Mouse (Mus musculus): ENCODE data around the gene Dscam. TPM values are rescaled to one million over a fixed set of nuclear protein-coding genes. Genes with fewer than 3 reads are reported as not detected.
A peak's percentile ranks its signal among the peaks of the same experiment; 100 is the strongest.

Dscam gene
- polyA plus RNA-seq (2016; fragmentation: Nextera tagmentation; extraction: Ambion mirVana): 3.3 and 4.5 TPM in 2 replicates

DNA sequence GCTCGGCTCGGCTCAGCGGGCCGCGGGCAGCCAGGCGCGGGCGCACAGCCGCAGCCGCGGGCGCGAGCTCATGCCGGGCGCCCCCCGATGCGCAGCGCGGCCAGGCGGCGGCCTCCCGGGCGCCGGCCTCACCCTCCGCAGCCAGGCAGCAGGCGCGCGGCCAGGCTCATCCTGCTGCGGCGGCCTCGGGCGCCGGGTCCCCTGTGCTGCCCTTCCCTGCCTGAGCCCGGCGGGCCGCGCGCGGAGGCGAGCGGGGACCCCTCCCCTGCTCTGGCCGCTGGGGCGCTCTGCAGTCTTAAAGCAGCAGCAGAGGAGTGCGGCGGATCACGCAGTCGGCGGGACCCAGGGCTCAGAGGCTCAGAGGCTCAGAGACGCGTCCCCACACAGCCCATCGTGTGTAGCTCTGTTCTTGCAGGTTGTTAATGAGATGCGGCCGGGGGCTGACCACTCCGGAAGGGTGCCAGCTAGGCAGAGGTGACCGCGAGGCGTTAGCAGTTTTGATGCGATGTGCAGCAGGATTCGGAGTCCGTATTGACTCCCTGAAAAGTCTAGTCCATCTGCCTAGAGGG, at the start of gene Dscam:
TSS of gene Dscam (minus strand) at position 240 of the 569 bp plus-strand sequence.
- Histone ChIP-seq H3K36me3 (no peaks in the 10 kb centered on the region), H3K4me3 (peak within 1 kb of the TSS; percentile 65), H3K9me3 (replicated peaks) (no peaks in the 10 kb centered on the region), H3K27ac (peak within 1 kb of the TSS; percentile 91), H3K4me2 (replicated peaks) (peak within 1 kb of the TSS; percentile 84), H3K27me3 (peaks cover 53% of the 10 kb centered on the region), H3K4me1 (peaks cover 10% of the 10 kb centered on the region; the same call in 1 of the 2 replicates), H3K9ac (peak within 1 kb of the TSS; percentile 84)
- ATAC-seq (ENCODE audit: low FRiP score): peak; percentile 79
- under 1% methylated on average over 52 of the region's 60 CpGs for WGBS

DNA sequence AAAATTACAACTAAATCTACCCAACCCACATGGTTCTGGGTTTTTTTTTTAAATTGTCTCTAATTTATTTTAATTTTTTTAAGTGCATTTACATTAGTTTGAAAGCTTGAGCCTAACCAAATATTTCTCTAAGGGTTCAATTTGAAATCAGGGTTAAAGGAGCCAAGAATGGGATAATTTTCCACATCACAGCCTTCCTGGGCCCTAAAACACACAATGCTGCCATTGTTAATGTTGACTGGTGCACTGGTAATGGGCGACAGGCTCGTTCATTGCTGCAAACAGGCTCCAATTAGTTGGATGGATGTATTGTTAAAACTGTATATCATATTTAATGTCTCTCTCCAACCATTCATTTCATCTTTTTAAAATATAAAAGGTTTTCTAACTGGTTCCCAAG, 48.8 kb upstream of the Dscam start:
- H3K4me1 ChIP-seq: no peaks in the 10 kb centered on the region
- ATAC-seq (ENCODE audit: low FRiP score): no peak
- no peak overlapping the region for H3K4me3 ChIP-seq
- H3K4me2 ChIP-seq (replicated peaks): no peak overlapping the region
- no peak overlapping the region for H3K27ac ChIP-seq
- no peaks in the 10 kb centered on the region for H3K27me3 ChIP-seq
- no peak overlapping the region for H3K9ac ChIP-seq
- peaks cover 6% of the 10 kb centered on the region; the same call in 1 of the 2 replicates for H3K9me3 ChIP-seq (replicated peaks)
- no peaks in the 10 kb centered on the region for H3K36me3 ChIP-seq
- 63% methylated on average over 2 of the region's 2 CpGs for WGBS

DNA sequence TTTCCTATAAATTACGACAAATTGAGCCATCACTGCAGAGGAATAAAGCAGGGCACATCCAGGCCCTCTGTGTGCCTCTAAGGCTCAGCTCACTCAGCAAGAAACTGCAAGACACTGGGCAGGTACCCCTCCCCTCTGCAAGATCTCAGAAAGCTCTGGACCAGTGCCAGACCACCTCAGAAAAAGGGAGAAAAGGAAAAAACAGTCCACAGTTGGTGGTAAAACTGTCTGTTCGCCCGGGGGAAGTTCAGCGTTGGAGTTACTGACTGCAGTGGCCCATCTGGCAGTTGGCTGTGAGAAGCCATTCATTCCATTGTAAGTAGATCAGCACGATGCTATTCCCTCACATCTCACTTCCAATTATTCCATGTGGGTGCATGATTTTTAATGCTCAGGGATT, 39.4 kb upstream of the Dscam start:
- ATAC-seq (ENCODE audit: low FRiP score): no peak
- Histone ChIP-seq H3K9me3 (replicated peaks) (peaks cover 5% of the 10 kb centered on the region; the same call in 1 of the 2 replicates), H3K36me3 (no peaks in the 10 kb centered on the region), H3K4me2 (replicated peaks) (no peak overlapping the region), H3K27me3 (no peaks in the 10 kb centered on the region), H3K9ac (no peak overlapping the region), H3K4me3 (no peak overlapping the region), H3K27ac (no peak overlapping the region), H3K4me1 (no peaks in the 10 kb centered on the region)
- 57% methylated on average over 5 of the region's 5 CpGs for WGBS

DNA sequence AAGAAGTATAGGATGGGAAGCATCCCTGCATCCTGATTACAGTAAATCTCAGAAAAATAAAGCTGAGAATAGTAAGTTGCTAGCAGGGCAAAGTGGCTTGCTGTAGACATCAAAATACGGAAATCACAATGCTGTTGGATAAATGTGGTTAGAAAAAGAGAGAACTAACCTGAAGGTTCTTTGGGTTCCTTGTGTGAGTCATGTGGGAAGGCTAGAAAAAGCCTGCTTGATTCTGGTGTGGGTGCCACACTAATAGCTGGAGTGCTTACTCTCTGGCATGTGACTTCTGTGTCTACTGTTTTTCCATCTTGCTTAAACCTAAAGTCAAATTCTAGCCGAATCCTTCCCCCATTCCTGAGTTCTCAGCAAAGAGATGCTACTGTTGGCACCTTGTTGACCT, 37.7 kb upstream of the Dscam start:
- no peaks in the 10 kb centered on the region for H3K9me3 ChIP-seq (replicated peaks)
- no peak overlapping the region for H3K9ac ChIP-seq
- no peak overlapping the region for H3K27ac ChIP-seq
- no peak overlapping the region for H3K4me3 ChIP-seq
- no peaks in the 10 kb centered on the region for H3K36me3 ChIP-seq
- H3K4me1 ChIP-seq: no peaks in the 10 kb centered on the region
- no peak overlapping the region for H3K4me2 ChIP-seq (replicated peaks)
- ATAC-seq (ENCODE audit: low FRiP score): no peak
- WGBS: 82% methylated on average over 2 of the region's 2 CpGs
- no peaks in the 10 kb centered on the region for H3K27me3 ChIP-seq

DNA sequence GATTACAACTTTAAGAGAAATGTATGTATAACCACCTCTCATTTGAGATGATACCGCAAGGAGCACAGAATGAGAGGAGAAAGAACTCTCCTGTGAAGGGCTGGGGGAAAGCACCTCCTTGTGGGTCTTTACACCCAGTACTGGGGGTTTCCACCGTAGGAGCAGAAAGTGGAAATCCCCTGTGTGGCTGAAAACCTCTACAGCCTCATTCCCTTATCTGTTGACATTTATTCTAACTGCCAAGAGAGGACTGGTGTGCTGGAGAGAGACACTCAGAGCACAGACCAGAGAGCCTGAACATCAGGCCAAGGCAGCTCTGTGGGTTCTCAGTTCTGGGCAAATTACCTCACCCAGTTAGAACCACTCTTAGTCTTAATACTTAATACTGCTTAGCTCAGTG, 33.5 kb upstream of the Dscam start:
- H3K27ac ChIP-seq: no peak overlapping the region
- no peak for ATAC-seq (ENCODE audit: low FRiP score)
- no peaks in the 10 kb centered on the region for H3K36me3 ChIP-seq
- H3K9me3 ChIP-seq (replicated peaks): no peaks in the 10 kb centered on the region
- 78% methylated on average over 2 of the region's 2 CpGs for WGBS
- no peaks in the 10 kb centered on the region for H3K4me1 ChIP-seq
- H3K4me2 ChIP-seq (replicated peaks): no peak overlapping the region
- H3K27me3 ChIP-seq: no peaks in the 10 kb centered on the region
- H3K9ac ChIP-seq: no peak overlapping the region
- H3K4me3 ChIP-seq: no peak overlapping the region

DNA sequence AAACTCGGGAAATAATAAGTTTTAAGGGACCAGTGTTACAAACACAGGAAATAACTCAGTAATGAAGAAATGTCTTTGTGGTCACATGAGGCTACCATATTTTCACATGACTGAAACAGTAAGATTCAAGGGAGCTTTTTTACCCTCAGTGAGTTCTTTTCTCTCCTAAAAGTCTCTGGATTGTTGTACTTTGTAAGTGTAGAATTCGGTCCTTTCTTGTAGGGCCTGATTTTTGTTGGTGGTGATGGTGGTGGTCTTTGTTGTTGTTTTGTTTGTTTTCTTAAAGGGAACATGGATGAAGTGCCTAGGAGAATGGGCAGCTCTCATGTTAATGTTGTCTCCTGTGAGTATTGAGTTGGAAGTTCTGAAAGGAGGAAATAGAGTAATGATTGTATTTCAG, 33.0 kb upstream of the Dscam start:
- H3K4me2 ChIP-seq (replicated peaks): no peak overlapping the region
- H3K9me3 ChIP-seq (replicated peaks): no peaks in the 10 kb centered on the region
- ATAC-seq (ENCODE audit: low FRiP score): no peak
- 91% methylated on average over 2 of the region's 2 CpGs for WGBS
- H3K4me1 ChIP-seq: no peaks in the 10 kb centered on the region
- H3K27ac ChIP-seq: no peak overlapping the region
- no peaks in the 10 kb centered on the region for H3K36me3 ChIP-seq
- no peak overlapping the region for H3K9ac ChIP-seq
- no peak overlapping the region for H3K4me3 ChIP-seq
- H3K27me3 ChIP-seq: no peaks in the 10 kb centered on the region

DNA sequence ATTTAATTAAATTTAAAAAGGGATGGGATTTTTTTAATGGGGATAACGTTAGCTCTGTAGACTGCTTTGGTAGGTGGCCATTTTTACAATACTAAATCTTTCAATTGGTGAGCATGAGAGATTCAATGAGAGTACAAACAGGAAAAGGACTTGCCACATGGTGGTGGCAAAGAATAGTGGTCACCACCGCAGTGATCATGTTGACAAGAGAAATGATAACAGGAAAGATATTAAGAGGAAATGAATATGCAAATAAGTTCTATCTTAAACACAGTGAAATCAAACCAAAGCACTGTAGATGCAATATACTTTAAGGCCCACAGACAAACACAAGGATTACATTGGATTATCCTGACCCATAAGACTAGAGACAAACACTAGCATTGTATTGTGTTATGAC, 24.1 kb upstream of the Dscam start:
- H3K27me3 ChIP-seq: no peaks in the 10 kb centered on the region
- no peak overlapping the region for H3K9ac ChIP-seq
- WGBS: 76% methylated on average over 2 of the region's 2 CpGs
- no peaks in the 10 kb centered on the region for H3K9me3 ChIP-seq (replicated peaks)
- H3K36me3 ChIP-seq: no peaks in the 10 kb centered on the region
- no peak overlapping the region for H3K4me2 ChIP-seq (replicated peaks)
- no peak overlapping the region for H3K4me3 ChIP-seq
- H3K4me1 ChIP-seq: 0 out of 2 replicates have a peak, but pooled peaks cover 6% of the 10 kb centered on the region
- ATAC-seq (ENCODE audit: low FRiP score): no peak
- H3K27ac ChIP-seq: no peak overlapping the region

DNA sequence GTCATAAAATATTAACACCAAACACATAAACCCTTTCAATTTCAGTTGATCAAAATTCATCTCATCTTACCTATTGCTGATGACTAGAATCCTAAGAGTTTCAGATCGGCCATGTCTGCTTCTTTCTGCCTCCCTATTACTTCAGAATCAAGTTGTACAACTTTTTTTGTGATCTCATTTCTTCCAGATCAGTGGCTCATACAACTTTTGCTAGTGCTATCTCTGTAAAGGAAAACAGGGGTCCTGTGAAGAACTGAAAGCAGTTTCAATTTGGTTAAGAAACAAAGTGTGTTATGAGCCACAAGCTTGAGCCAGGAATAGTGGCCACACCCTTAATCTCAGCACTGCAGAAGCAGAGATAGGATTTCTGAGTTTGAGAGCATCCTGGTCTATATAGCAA, 23.6 kb upstream of the Dscam start:
- H3K4me2 ChIP-seq (replicated peaks): no peak overlapping the region
- H3K36me3 ChIP-seq: no peaks in the 10 kb centered on the region
- H3K9me3 ChIP-seq (replicated peaks): no peaks in the 10 kb centered on the region
- H3K9ac ChIP-seq: no peak overlapping the region
- ATAC-seq (ENCODE audit: low FRiP score): no peak
- H3K27ac ChIP-seq: no peak overlapping the region
- no peaks in the 10 kb centered on the region for H3K27me3 ChIP-seq
- no peak overlapping the region for H3K4me3 ChIP-seq
- H3K4me1 ChIP-seq: 0 out of 2 replicates have a peak, but pooled peaks cover 6% of the 10 kb centered on the region
- 91% methylated on average over 1 of the region's 1 CpGs for WGBS

DNA sequence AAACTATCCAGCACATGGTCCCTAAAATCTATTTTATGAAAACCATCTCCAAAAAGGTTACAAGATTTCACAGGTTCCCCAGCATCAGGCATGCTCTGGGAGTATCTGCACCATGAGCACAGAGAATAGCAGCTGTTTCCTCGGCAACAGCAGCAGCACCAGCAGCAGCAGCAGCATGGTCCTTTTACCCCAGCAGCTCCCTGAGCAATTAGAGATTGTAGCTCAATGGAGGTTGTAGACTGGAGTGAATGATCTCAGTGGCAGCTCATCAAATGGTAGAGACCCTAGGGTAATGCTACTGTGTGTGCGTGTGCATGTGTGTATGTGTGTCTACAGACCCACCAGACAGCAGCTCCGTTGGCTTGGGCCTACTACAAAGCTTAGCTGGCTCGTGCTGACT, 21.7 kb upstream of the Dscam start:
- WGBS: 72% methylated on average over 4 of the region's 4 CpGs
- no peaks in the 10 kb centered on the region for H3K36me3 ChIP-seq
- no peak overlapping the region for H3K4me3 ChIP-seq
- no peak for ATAC-seq (ENCODE audit: low FRiP score)
- 0 out of 2 replicates have a peak, but pooled peaks cover 6% of the 10 kb centered on the region for H3K4me1 ChIP-seq
- H3K4me2 ChIP-seq (replicated peaks): no peak overlapping the region
- no peak overlapping the region for H3K27ac ChIP-seq
- H3K9ac ChIP-seq: no peak overlapping the region
- H3K9me3 ChIP-seq (replicated peaks): no peaks in the 10 kb centered on the region
- H3K27me3 ChIP-seq: no peaks in the 10 kb centered on the region

DNA sequence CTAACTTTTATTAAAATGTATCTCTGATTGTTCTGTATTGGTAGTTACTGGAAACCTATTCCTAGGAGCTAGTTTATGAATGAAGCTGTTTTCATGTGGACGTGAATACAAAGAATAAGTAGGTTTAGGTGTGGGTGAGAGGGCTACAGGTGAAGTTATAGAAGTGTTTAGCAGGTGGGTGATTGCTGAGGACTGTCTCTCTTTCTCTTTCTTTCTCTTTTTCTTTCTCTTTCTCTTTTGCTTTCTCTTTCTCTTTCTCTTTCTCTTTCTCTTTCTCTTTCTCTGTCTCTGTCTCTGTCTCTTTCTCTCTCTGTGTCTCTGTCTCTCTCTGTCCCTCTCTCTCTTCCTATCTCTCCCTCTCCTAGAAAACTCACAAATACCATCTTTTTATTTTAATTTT, 20.1 kb upstream of the Dscam start:
- ATAC-seq (ENCODE audit: low FRiP score): no peak

DNA sequence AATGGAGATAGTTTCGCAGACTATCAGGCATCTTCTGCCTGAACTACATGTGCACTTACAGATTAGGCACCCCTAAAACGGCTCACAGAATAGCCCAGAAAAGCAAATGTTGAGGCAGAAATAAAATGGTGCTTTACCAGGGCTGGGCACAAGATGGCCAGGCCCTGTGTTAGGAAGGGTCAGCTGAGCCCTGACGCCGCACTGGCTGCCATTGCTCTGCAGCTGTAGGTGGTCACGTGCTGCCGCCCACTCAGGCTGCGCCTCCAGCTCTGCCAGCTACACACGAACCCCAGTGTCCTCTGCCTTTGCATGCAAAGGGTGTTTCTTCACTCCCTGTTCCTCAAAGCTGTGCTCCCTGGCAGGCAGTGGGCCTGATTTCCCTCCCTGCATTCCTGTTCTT, 948 bp upstream of the Dscam start:
- H3K4me1 ChIP-seq: peaks cover 7% of the 10 kb centered on the region; the same call in 1 of the 2 replicates
- WGBS: 47% methylated on average over 8 of the region's 8 CpGs
- no peak overlapping the region for H3K9ac ChIP-seq
- H3K36me3 ChIP-seq: no peaks in the 10 kb centered on the region
- peak overlapping the region; percentile 84; the same call in 1 of the 2 replicates for H3K4me2 ChIP-seq (replicated peaks)
- H3K9me3 ChIP-seq (replicated peaks): no peaks in the 10 kb centered on the region
- peaks cover 53% of the 10 kb centered on the region for H3K27me3 ChIP-seq
- peak overlapping the region; percentile 17; the same call in 1 of the 2 replicates for H3K27ac ChIP-seq
- no peak for ATAC-seq (ENCODE audit: low FRiP score)
- H3K4me3 ChIP-seq: no peak overlapping the region

More for the DNA sequence above, 20.1 kb upstream of the Dscam start:
- no peak overlapping the region for H3K4me3 ChIP-seq
- H3K9ac ChIP-seq: no peak overlapping the region
- no peak overlapping the region for H3K27ac ChIP-seq
- 0 out of 2 replicates have a peak, but pooled peaks cover 6% of the 10 kb centered on the region for H3K4me1 ChIP-seq
- H3K36me3 ChIP-seq: no peaks in the 10 kb centered on the region
- H3K27me3 ChIP-seq: no peaks in the 10 kb centered on the region
- 90% methylated on average over 1 of the region's 1 CpGs for WGBS
- no peak overlapping the region for H3K4me2 ChIP-seq (replicated peaks)
- no peaks in the 10 kb centered on the region for H3K9me3 ChIP-seq (replicated peaks)

DNA sequence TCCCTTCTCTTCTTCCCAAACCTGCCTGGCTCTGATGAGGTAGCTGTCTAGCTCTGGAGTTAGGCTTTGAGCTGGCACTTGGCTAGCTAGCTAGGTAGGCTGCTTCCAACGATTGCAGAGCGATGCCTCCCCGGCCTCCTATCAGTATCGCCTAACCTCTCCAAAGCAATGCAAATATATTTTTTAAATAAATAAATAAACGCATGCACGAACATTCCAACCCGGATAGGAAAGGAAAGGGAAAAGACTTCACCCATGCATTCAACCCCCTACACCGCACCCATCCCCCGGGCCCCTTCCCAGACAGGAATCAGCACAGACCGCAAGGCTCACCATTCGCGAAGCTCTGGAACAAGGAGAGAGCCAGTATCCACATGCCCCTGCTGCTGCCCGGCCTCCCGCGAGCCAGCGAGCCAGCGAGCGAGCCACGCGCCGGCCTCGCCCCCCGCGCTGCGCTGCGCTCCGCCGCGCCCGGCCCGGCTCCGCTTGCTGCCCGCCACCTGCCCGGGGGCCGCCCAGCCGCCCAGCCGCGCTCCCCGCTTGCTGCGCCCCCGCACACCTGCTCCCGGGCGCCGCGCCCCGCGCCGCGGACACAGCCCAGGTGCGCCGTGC, 545 bp downstream of the Dscam start:
- ATAC-seq (ENCODE audit: low FRiP score): peak; percentile 51
- Histone ChIP-seq H3K27ac (peak overlapping the region; percentile 91), H3K4me3 (peak overlapping the region; percentile 65), H3K9ac (peak overlapping the region; percentile 84), H3K4me2 (replicated peaks) (peak overlapping the region; percentile 84), H3K36me3 (no peaks in the 10 kb centered on the region), H3K4me1 (peaks cover 15% of the 10 kb centered on the region), H3K9me3 (replicated peaks) (no peaks in the 10 kb centered on the region), H3K27me3 (peaks cover 53% of the 10 kb centered on the region)
- 1% methylated on average over 48 of the region's 51 CpGs for WGBS

DNA sequence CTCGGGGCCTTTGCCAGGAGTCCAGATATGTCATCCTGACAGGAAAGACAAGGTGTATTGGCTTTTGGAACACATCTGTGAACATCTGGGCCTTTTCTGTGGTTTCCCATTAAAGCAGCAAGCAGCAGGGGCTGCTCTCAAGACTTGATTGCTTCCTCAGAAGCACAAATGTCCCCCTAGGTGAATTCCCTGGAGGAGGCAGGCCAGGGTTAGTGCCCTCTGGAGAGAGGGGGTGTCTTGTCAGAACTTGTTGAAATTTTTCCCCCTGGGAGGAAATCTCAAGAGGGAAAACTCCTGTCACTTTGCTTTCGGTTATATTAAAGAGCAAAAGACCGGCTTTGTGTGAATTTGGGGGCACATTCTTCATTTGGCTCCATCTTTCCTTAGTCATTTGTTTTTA, 1.9 kb downstream of the Dscam start:
- Histone ChIP-seq H3K4me2 (replicated peaks) (peak overlapping the region; percentile 84), H3K4me3 (peak overlapping the region; percentile 65), H3K36me3 (no peaks in the 10 kb centered on the region), H3K27ac (peak overlapping the region; percentile 91; the same call in 1 of the 2 replicates), H3K4me1 (peaks cover 22% of the 10 kb centered on the region), H3K9me3 (replicated peaks) (no peaks in the 10 kb centered on the region), H3K9ac (peak overlapping the region; percentile 23; the same call in 1 of the 2 replicates), H3K27me3 (peaks cover 46% of the 10 kb centered on the region)
- WGBS: 33% methylated on average over 3 of the region's 3 CpGs
- ATAC-seq (ENCODE audit: low FRiP score): no peak

Data from hindbrain, embryonic 12.5 days (tissue).